8 mouse cellular contexts compared by ENCODE assay signal in genomic region chr4:132563965-132564364, GRCm38 (mm10). TPM values are rescaled to one million over a fixed set of nuclear protein-coding genes. Genes with fewer than 3 reads are reported as not detected.
DNase-seq lines count a peak whose midpoint lies in the region; ATAC-seq lines count a peak whose summit lies in the region.

Gene Ptafr, plus strand, starts transcription at chr4:132564067.

- peak within 1 kb of the TSS; percentile 33 for H3K4me3 ChIP-seq in liver, embryonic 15.5 days (replicated peaks)
- no peak within 1 kb of the TSS for H3K4me3 ChIP-seq in forebrain, embryonic 10.5 days

- peak; percentile 25 to 48 for DNase-seq in frontal cortex, postnatal 10 days (ENCODE audit: low spot score in 2 of 2)
- DNase-seq in frontal cortex, adult 2 months (ENCODE audit: extremely low spot score in 1 of 2, low spot score in 1 of 2): no peak
- DNase-seq in B cell, adult 2 months: peak; percentile 35 to 38
- DNase-seq in heart, adult 8-10 months (ENCODE audit: low spot score): peak; percentile 50
- peak; percentile 55 for DNase-seq in splenic B cell, adult 2 months (ENCODE audit: low read depth, low spot score)
- no peak for DNase-seq in forebrain, embryonic 10.5 days (ENCODE audit: extremely low spot score, low spot score)

- peak; percentile 72 for ATAC-seq in liver, embryonic 15.5 days (ENCODE audit: insufficient read depth)
- ATAC-seq in activated CD4-positive, CD25-positive, alpha-beta regulatory T cell, adult 4 months: no peak

- H3K4me1 ChIP-seq in liver, embryonic 15.5 days (replicated peaks): peaks cover 7% of the 10 kb centered on the region
- peaks cover 8% of the 10 kb centered on the region; the same call in 1 of the 2 replicates for H3K4me1 ChIP-seq in forebrain, embryonic 10.5 days

- no peaks in the 10 kb centered on the region for H3K9me3 ChIP-seq in liver, embryonic 15.5 days (replicated peaks)
- no peaks in the 10 kb centered on the region; the same call in 1 of the 2 replicates for H3K9me3 ChIP-seq in forebrain, embryonic 10.5 days

- 18% methylated on average over 4 of the region's 4 CpGs for WGBS in liver, embryonic 15.5 days (ENCODE audit: insufficient replicate concordance)
- 46% methylated on average over 4 of the region's 4 CpGs for WGBS in forebrain, embryonic 10.5 days

- H3K27ac ChIP-seq in liver, embryonic 15.5 days (replicated peaks): peak within 1 kb of the TSS; percentile 45; the same call in 1 of the 2 replicates
- H3K27ac ChIP-seq in forebrain, embryonic 10.5 days: no peak within 1 kb of the TSS

- H3K27me3 ChIP-seq in liver, embryonic 15.5 days: no peaks in the 10 kb centered on the region
- no peaks in the 10 kb centered on the region for H3K27me3 ChIP-seq in splenic B cell, adult 2 months (ENCODE audit: control insufficient read depth, insufficient read depth, low read length, poor library complexity, severe bottlenecking)
- H3K27me3 ChIP-seq in forebrain, embryonic 10.5 days (ENCODE audit: poor library complexity, severe bottlenecking): no peaks in the 10 kb centered on the region

- H3K36me3 ChIP-seq in liver, embryonic 15.5 days (replicated peaks): no peaks in the 10 kb centered on the region
- no peaks in the 10 kb centered on the region for H3K36me3 ChIP-seq in splenic B cell, adult 2 months (ENCODE audit: control insufficient read depth, insufficient read depth, low read length, poor library complexity, severe bottlenecking)
- H3K36me3 ChIP-seq in forebrain, embryonic 10.5 days (replicated peaks): no peaks in the 10 kb centered on the region

- H3K9ac ChIP-seq in liver, embryonic 15.5 days: no peak within 1 kb of the TSS

- peak within 1 kb of the TSS; percentile 29 for H3K4me2 ChIP-seq in liver, embryonic 15.5 days

RNA-seq across cellular contexts. Expression of gene Ptafr, which starts in this region (rescaled TPM):
- polyA plus RNA-seq in frontal cortex, adult 2 months (2012; rRNA removed): 1.0 and 1.6 TPM in 2 replicates
- total RNA-seq in heart, adult 8-10 months (2022): 1 to 10 TPM; 1.2 to 1.9 (median 1.3) TPM
- polyA plus RNA-seq in liver, embryonic 15.5 days (2015; fragmentation: Nextera tagmentation; extraction: Ambion mirVana): 1.1 and 1.2 TPM in 2 replicates
- under 1 TPM; 0.62 to 0.90 TPM for polyA plus RNA-seq in activated CD4-positive, CD25-positive, alpha-beta regulatory T cell, adult 4 months (2017; shearing (Covaris generic))
- 0.28 and 0.32 TPM in 2 replicates for polyA plus RNA-seq in forebrain, embryonic 10.5 days (2016; fragmentation: Nextera tagmentation; extraction: Ambion mirVana)

Comparison
In these comparisons a context has a peak if more than half of its experiments do, and no peak if none do; other contexts are left out.
1. DNase-seq: peak in frontal cortex, postnatal 10 days (2 of 2), B cell, adult 2 months (2 of 2), heart, adult 8-10 months (single experiment) and splenic B cell, adult 2 months (single experiment); none in frontal cortex, adult 2 months (0 of 2) and forebrain, embryonic 10.5 days (single experiment).